Mouse (Mus musculus): ENCODE results near the gene Mymx. TPM values are rescaled to one million over a fixed set of nuclear protein-coding genes. Genes with fewer than 3 reads are reported as not detected.
A peak's percentile ranks its signal among the peaks of the same experiment; 100 is the strongest.

Mymx gene
- polyA plus RNA-seq, 2 experiments from 2014 or later = not detected

DNA sequence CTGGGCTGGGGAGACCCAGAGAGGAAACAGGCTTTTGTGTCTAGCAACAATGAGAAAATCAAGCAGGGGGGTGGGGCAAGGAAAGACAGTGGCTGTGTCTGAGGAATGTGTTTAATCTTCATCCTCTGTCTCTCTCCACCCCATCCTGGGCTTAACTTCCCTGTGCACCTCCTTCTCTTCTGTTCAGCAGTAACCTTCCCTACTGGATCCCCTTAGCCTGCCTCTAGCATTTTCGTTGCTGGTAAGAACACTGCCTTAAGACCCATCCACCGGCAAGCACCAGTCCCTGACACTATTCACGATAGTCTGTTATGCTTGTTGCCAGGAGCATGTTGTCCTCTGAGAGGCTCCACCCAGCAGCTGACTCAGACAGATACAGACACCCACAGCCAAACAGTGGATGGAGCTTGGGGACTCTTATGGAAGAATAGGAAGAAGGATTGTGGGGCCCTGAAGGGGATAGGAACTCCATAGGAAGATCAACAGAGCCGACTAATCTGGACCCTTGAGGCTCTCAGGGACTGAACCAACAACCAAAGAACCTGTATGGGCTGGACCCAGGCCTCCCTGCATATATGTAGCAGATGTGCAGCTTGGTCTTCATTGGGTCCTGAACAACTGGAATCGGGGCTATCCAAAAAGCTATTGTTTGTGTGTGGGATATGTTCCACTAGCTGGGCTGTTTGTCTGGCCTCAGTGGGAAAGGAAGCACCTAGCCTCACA is 8.4 kb upstream of the Mymx start:
- ATAC-seq = no peak

DNA sequence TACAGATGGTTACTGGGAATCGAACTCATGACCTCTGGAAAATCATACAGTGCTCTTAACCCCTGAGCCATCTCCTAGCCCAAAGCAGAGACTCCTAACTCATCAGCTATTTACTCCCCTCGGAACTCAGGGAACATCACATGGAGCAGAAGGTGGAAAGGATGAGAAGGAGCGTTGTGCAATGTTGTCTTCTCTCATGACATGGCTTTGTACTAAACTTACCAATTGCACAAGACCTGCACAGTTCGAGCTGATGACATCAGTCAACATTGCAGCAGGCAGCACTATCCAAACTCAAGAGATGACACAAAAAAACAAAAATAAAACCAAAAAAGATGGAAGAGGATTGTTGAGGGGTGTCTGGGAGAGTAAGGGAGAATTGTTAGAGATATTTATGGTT is 6.5 kb upstream of the Mymx start:
- no peak for ATAC-seq

DNA sequence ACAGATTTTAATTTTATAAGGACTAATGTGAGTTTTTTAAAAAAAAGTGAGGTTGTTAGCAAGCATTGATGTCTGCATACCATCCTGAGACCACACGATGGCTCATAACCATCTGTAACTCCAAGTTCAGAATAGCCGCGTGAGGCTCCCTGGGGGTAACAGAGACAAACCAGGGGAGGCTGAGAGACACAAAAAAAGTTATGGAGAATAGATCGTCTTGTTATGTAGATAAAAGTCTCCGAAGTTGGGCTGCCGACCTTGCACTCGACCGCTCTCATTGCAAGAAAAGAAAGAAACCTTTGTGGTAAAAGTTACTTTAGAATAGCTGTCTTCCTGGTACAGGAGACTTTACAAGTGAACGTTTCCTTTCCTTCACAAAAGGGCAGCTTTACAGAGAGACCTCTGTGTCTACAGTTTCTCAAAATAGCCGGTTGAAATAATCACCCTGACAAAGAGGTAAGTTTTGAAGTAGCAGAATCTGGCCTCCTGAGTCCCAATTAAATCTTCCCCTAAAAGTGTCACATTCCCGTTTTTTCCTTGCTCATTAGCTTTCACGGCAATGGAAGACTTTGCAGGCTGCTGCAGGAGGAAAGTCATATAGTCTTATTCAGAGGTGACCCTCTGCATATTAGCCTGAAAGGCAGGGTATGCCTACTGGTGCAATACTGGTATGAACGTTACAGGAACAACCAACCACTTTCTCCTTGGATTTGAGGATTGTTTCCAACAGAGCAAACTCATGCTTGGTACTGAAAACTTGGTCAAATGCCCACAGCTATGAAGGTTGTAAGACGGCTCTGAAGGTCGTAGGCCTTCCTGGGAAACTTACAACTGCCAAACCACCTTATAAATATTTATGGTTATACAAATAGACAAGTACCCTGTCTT is 5.3 kb upstream of the Mymx start:
- ATAC-seq = no peak

DNA sequence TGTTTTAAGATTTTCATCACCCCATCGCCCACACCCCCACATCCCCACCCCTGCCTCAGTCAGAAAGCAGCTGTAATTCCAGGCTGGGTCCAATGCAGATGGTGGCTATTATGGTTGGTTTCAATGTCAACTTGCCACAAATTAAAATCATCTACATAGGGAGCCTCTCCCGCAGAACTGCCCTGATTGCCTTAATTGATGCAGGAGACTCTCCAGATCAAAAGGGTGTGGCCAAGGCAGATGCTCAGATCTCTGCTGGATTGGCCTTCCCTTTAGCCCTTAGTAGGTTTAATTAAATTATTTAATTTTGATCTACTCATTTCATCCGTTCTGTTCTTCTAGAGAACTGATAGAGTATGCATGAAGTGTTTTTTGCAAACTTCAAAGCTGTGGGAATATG is 1.1 kb upstream of the Mymx start:
- no peak for ATAC-seq

DNA sequence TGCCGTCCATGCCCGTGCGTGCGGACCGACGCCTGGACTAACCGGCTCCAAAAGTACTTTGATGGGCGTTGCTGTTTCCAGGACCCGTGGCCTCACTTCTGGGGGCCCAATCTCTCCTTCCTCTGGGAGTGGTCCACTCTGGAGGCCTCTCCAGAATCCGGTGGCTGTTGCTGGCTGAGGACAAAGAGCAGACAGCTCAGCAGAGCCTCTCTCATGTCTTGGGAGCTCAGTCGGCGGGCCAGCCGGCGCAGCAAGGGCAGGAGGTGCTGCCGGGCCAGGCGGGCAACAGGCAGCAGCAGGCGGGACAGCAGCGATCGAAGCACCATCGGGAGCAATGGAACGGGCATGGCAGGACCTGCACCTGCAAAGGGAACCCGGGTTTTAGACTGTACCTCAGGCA is 577 bp downstream of the Mymx start:
- ATAC-seq = no peak

DNA sequence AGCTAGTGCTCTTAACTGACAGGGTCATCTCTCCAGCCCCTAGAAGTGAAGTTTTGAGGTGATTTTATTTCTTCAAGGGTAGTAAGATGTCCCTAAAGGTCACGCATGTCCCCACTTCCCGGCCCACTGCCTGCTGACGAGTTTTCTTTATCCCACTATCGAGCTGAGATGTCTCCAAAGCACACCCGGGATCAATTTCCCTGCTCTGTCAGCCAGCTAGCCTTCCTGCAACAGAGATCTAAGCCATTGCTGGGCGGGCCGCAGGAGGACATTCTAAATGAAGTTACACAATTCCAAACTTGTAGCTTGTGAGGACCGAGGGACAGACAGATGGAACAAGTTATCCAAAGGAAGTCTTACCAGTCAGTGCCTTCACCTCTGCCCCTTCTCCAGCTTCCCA is 1.6 kb downstream of the Mymx start:
- ATAC-seq = no peak

DNA sequence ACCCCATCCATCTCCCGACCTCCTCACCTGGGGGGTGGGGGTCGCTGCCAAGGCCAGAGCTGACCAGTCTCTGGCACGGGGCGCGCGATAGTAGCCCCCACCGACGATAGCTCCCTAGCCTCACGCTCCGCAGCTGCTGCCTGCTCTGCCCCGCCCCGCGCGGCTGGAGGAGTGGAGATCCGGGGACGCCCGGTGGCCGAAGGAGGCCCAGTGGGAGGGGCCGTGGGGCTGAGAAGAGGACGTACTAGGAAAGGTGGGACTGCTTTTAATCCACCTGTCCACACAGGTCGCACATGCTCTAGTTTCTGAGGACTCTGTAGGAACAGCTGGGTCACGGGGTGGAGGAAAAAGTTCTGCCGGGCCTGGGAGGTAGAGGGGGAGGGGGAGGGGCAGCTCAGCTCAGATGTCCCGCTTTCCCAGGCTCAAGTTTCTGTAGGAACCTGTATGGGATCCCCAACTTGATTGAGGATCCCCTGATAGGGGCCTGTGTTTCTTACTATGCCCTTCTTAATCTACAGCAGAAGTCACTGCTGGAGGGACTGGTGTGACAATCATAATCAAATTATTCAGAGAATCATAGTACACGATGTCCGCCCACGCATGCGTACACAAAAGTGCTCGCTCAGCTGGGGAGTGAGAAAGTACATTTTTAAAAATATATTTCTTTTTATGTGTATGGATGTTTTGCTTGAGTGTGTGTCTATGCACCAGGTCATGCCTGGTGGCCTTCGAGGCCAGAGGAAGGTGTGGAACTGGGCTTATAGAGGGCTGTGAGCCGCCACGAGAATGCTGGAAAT is 2.3 kb downstream of the Mymx start, which contains the start of gene Slc29a1:
Slc29a1 (minus strand) TSS at position 161 of the 797 bp plus-strand sequence.
- ATAC-seq = no peak

DNA sequence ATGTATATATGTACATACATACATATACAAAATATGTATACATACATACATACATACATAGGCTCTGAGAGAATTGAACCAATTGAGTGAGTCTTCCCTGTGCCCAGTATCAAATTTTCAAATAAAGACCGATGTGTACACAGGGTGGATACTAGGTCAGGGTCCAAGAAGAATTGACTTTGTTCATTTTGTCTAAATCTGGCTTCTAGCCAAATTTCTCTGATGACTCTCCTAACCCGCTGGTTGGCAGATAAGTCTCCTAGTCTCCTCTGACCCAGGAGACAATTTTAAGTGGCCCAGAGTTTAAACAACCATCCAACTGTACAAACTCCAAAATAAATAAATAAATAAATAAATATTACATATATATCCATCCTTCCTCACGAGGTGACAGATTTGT is 3.0 kb downstream of the Mymx start:
- ATAC-seq = no peak

DNA sequence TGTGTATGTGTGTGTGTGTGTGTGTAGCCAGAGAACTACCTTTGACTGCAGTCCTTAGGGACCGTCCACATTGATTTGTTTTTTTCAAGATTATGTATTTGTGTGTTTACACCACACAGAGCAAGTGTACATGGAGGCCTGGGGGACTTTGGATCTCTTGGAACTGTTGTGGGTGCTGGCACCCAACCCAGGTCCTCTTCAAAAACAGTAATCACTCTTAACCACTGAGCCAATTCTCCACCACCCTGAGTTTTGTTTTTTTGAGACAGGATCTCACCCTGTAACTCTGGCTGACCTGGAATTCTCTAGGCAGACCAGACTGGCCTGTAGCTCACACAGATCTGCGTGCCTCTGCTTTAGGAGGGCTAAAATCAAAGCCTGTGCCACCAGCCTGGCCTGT is 3.5 kb downstream of the Mymx start:
- ATAC-seq = no peak

DNA sequence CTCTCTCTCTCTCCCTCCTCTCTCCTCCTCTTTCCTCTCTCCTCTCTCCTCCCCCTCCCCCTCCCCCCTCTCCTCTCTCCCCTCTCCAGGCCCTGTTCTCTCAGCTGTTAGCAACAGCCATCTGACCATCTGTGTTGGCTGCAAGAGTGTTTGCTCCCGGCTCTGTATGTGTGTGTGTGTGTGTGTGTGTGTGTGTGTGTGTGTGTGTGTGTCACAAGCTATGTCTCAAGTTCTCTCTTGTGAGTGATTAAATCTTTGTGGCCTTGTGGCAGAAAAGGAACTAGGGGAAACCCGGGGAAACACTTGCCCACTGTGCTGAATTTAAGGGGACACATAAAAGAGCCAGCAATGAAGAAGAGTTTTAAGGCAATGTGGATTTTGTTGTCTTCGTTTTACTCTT is 4.1 kb downstream of the Mymx start:
- ATAC-seq = no peak

DNA sequence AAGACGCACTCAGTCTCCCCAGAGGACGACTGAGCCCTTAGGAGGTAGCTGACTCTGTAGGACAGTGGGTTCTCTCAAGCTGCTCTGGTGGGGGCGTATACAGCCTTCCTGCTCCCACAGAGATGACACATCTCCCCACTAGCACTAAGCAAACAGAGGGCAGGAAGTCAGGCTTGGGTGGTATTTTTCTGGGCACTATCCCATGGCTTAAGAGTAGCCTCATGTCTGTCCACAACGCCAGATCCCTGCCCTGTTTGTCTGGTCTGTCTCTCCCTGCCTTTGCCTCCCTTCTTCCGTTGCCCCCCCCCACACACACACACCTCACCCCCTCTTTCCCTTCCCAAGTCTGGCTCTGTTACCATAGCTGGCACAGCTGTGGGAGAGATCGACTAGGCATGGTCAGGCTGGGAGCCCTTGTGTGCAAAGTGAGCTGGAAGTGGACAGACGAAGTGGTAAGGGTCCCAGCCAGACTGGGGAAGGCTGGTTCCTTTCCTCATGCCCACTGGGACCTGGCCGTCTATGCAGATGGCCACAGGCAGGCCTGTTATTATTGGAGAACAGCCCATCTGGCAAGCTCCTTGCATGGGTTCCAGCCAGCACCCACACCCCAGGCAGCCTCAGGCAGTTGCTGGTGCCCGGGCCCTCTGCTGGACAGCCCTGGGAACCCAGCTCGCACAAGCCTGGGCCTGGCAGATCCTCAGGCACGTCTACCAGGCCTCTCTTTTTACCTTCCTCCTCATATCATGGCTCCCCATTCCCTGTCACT is 5.1 kb downstream of the Mymx start:
- no peak for ATAC-seq

DNA sequence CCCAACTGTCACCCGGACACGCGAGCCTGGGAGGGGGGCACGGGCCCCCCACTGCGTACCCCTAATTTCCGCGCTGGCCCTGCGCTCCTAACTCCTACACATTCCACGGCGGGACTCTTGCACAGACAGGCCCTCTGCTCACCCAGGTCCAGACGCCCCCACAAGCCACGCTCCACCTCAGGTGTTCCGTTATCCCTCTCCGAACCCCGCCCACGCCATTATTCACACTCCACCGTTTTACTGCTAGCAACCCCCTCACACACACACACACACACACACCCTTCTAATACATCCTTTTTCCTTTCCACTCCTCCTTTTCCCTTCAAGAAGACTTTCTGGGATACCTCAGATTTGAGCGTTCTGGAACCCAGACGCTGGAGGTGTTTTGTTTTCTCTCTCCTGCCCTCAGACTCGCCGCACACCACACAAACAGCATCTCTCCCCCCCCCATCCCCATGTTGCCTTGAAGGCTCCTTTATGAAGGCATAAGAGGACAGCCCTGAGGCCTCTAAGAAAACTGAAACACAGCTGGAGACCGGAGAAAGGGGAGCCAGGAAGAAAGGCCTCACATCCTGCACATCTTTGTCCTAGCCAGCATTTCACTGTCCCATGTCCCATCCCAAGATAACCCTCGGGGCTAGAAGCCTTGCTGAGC is 6.0 kb downstream of the Mymx start:
- no peak for ATAC-seq

DNA sequence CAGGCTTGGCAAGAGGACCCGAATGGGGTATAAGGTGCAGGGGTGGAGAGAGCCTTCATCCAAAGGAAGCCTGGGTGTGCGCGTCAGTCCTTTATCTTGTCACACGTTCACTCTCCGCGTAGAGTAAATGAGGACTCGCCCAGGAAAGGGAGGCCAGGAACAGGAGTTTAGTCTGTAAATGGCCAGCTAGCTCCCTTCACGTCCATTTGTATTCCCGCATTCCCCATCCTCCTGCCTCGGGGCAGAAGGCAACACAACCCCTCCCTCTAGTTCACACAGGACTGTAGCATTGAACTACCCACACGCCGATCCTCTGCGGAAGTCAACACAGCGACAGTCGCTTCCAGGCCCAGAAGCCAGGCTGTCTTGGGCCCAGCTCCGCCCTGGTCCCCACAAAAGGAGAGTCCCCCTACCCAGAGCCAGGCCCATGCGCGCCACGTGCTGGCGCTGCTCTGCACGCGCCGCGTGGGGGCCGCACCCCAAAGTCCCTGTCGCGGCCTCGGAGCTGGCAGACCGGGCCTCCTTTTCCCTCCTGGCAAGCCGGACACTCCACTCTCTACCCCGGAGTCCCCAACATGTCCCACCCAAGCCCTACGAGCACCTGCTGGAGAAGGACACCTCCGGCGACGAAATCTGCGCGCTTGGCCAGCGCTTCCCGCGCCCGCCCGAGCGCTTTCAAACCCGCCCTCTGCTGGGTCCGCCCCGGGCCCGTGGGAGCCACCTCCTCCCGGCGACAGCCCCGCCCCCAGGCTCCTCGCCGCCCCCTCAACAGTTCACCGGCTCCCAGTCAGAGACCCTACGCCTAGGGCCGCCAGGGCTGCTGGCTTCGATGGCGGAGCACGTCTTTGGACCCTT is 6.8 kb downstream of the Mymx start:
- peak; percentile 77 for ATAC-seq

DNA sequence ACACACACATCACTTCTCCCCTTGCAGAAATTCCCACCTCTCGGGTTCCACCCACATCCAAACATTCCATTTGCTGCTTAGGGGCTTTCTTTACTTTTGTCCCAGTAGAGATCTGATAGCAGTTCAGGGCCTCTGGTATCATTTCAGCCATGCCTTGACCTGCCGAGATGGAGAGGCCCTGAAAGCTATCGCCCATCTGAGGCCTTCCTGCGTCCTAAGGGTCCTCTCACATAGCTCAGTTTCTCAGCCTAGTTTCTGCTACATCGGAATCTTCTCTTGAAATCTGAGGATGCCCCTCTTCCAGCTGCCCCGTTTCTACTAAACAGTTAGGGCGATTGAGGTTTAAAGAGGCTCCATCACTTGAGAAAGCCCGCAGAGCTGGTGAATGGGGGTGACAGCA is 7.7 kb downstream of the Mymx start:
- no peak for ATAC-seq

DNA sequence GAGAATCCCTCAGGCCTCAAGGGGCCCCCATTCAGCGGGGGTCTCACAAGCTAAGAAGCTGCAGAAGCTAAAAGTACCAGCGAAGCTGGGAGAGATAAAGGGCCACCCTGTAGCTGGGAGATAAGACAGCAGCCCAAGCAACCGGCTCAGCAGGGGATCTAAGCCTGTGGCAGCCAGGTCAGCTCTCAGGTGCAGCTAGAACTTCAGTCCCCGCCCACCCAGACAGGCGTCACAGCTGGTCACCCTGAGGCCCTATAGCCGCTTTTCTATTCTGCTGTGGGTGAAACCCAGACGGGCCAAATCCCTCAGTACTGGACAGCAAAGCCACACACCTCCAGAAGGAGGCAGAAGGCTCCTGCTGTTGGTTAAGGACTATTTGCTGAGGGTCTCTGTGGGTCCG is 8.4 kb downstream of the Mymx start:
- ATAC-seq = no peak

DNA sequence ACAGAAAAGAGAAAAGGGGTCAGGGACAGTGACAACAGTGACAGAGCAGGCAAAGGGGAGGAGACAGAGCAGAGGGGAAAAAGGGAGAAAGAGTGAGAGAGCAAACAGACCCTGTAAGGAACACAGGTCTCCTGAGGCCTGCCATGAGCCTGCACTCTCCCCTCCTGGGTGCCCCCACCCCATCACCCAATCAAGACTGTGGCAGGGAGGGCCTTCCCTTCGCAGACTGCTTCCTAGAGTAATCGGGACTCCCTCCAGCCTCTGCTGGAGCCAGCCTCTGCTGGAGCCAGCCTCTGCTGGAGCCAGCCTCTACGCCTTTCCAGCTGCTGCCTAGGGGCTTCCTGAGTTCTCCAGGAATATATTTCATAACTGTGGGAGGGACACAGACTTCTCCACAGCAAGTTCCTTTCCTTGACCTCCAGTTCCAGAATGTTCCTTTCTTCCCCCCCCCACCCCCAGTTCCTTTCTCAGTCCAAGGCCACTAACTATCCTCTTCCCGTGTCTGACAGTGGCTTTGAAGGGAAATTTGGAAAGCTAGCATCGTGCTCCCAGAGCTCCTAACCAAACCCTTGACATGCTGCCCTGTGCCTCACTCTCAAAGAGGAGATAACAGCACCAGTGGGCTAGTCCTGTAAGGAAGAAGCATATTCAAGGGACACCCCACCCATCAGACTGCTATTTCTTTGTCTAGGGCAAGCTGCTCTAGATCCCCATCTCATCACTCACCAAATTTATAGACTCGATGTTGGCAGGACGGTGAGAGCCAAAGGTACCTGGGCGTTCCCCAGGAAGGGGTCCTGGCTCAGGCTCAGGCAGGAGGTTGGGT is 9.1 kb downstream of the Mymx start:
- ATAC-seq = no peak

DNA sequence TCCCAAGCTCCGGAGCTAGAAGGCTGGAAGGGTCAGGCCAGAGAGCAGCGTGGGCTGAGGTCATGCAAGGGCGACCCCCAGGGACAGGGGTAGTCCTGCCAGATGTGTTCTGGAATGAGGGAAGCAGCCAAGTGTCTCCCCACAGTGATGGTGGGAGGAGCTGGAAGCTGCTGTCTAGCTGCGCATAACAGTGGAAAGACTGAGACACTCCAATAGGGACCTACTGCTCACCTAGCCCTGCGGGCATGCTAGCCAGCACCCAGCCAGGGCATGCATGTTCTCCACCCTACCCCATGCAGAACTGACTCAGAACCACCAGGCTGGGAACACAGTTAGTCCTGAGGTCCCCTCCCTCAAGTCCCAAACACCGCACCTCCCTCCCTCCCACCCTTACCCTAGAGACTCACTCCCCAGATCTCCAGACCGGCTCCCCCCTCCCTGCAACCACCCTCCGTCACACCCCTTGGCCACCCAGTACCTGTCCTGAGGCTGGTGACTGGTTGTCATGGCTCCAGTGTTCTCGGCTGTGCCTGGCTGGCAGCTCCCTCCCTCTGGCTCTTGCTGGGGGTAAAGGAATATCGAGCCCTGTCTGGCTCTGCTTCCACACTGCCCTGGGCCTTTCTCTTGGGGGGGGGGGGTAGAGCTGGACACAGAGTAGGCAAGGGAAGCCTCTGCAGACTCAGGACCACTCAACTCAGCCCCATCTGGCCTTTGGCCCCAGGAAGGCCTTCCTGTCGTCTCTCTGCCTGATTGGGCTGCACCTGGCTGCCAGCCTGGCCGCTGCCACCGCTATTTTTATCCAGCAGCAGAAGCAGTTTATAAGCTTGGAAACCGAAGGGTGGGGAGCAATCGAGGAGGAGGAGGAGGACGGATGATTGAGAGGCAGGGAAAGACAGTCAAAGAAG is 9.9 kb downstream of the Mymx start:
- ATAC-seq = no peak

DNA sequence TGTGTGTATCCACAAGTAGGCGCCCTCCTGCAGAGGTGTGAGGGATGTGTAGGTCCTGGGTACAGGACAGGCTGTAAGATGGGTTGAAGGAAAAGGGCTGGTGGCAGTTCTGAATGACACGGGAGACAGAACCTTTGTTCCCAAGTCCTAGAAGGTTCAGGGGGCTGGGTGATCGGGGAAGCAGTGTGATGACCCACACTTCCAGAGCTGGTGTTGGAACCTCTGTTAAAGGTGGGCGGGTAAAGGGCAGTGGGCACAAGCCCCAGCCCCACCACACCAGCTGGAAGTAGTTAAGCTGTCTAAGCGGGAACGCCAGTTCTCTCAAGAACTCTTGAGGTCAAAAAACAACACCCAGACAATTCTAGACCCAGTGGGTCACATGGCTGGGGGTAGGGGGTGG is 11.5 kb downstream of the Mymx start:
- ATAC-seq = no peak

DNA sequence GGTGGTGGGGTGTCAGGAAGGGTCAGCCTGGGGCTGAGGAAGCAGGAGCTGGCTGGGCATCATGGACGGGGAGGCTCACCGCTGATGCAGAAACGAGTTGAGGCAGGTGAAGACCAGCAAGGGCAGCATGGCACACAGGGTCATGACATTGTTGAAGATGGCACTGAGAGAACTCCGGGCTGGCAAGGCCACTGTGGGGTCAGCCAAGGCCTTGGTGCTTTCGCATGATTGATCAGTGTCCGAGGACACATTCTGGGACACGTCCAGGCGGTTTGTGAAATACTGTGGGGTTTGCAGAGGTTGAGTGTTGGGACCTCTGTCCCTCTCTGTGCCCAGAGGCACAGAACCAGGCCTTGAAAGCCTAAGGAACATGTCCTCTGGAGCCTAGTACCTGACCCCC is 12.1 kb downstream of the Mymx start:
- ATAC-seq = no peak

Measured in activated CD4-positive, CD25-positive, alpha-beta regulatory T cell, adult 4 months (primary cell).